Mouse (Mus musculus) hindbrain, embryonic 10.5 days (tissue): Measurements from ENCODE around the gene Aldh3a2. TPM values are rescaled to one million over a fixed set of nuclear protein-coding genes. Genes with fewer than 3 reads are reported as not detected.
A peak's percentile ranks its signal among the peaks of the same experiment; 100 is the strongest.
"Not testable (repeated sequence)": the region's sequence is repeated elsewhere in the genome, so short reads cannot be mapped to it uniquely, and the experiment has no call there.

Experiments
- DNase-seq: peaks from one replicate; pipeline ENCODE4 v3.0.0-alpha.2; 2017; ENCODE audit warnings: low spot score
- H3K27ac ChIP-seq: fragments of 300-500 bp; sonication (generic); 2 replicates; pipeline ENCODE4 v1.5.1; 2016; ENCODE audit warnings: mild to moderate bottlenecking, moderate library complexity
- H3K27me3 ChIP-seq: fragments of 300-500 bp; sonication (generic); 2 replicates; pipeline ENCODE4 v1.6.1; 2016; ENCODE audit warnings: mild to moderate bottlenecking; ENCODE audit not compliant: poor library complexity, insufficient read depth, severe bottlenecking
- H3K36me3 ChIP-seq: fragments of 300-500 bp; sonication (generic); 2 replicates; pipeline ENCODE4 v1.6.1; 2016; ENCODE audit warnings: mild to moderate bottlenecking, moderate library complexity
- H3K4me1 ChIP-seq: fragments of 300-500 bp; sonication (generic); replicated peaks from 2 replicates; pipeline ENCODE4 v1.6.1; 2016; ENCODE audit warnings: mild to moderate bottlenecking
- H3K4me3 ChIP-seq: fragments of 300-500 bp; sonication (generic); 2 replicates; pipeline ENCODE4 v1.5.1; 2016; ENCODE audit warnings: mild to moderate bottlenecking, moderate library complexity
- H3K9me3 ChIP-seq: fragments of 300-500 bp; sonication (generic); 2 replicates; pipeline ENCODE4 v1.6.1; 2016; ENCODE audit warnings: mild to moderate bottlenecking, moderate library complexity
- WGBS: fragments of 180-500 bp; shearing (Covaris S2); methylation state at CpG from one replicate; pipeline ENCODE4 v1.1.7; 2016; 5-methylcytosine and 5-hydroxymethylcytosine counted together
- polyA plus RNA-seq: library from polyadenylated mRNA; unstranded; fragments of >200 nt; fragmentation: Nextera tagmentation; extraction: Ambion mirVana; gene quantifications from 2 replicates; pipeline ENCODE4 v1.2.1, GENCODE M21; 2016

Gene Aldh3a2
- polyA plus RNA-seq, 1 experiment from 2014 or later: 23.6 TPM

DNA sequence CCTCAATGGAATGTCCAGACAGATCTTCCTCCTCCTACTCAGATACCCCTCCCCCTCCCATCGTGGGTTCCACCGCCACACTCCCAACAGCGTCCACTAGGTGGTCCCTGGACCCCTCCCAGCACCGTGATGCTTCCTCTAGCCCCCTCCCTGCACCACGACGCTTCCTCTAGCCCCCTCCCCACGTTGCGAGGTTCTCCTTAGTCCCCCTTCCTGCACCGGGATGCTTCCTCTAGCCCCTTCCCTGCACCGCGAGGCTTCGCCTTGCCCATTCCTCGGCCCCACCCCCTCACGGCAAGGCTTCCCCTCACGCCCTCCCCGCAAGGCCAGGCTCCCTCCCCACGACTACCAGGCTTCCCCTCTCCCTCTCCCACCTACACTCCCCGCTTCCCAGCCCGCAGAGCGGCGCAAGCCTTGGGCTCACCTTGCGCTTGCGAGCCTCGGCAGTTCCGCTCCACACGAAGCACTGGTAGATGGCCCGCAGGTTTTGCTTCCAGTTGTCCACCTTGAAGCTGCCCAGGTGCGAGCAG lies 92.9 kb downstream of the Aldh3a2 start:
- H3K27me3 ChIP-seq: no peaks in the 10 kb centered on the region
- peak overlapping the region; percentile 96 for H3K4me3 ChIP-seq
- peak; percentile 87 for DNase-seq
- no peaks in the 10 kb centered on the region for H3K9me3 ChIP-seq
- WGBS: under 1% methylated on average over 28 of the region's 28 CpGs
- H3K27ac ChIP-seq: peak overlapping the region; percentile 100
- peaks cover 26% of the 10 kb centered on the region for H3K4me1 ChIP-seq
- peaks cover 20% of the 10 kb centered on the region for H3K36me3 ChIP-seq

DNA sequence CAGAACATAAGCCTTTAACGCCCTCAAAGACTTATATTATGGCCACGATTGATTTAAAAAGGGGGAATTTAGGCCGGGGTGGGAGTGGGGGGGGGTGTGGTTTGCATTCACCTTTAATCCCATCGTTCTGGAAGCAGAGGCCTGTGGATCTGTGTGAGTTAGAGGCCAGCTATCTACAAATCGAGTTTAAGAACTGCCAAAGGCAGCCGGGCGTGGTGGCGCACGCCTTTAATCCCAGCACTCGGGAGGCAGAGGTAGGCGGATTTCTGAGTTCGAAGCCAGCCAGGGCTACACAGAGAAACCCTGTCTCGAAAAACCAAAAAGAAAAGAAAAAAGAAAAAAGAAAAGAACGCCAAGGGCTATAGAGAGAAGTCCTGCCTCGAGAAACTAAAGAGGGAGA lies 93.8 kb downstream of the Aldh3a2 start:
- not testable (repeated sequence) for H3K9me3 ChIP-seq, DNase-seq, H3K27me3 ChIP-seq
- H3K36me3 ChIP-seq: peaks cover 20% of the 10 kb centered on the region
- H3K27ac ChIP-seq: 0 out of 2 replicates have a peak overlapping the region, but pooled peaks have one; percentile 100
- peak overlapping the region; percentile 96 for H3K4me3 ChIP-seq
- WGBS: 41% methylated on average over 15 of the region's 15 CpGs
- H3K4me1 ChIP-seq: peaks cover 29% of the 10 kb centered on the region

Other genes with a start within 250 kb of the Aldh3a2 start
- 2.9 and 3.7 TPM in 2 replicates for gene Kcnj12, start 244.9 kb downstream of the Aldh3a2 start, polyA plus RNA-seq
- 0.73 and 1.5 TPM in 2 replicates for gene Tnfrsf13b, start 140.7 kb downstream of the Aldh3a2 start, polyA plus RNA-seq
- 206 and 255 TPM in 2 replicates for gene Usp22, start 92.4 kb downstream of the Aldh3a2 start, polyA plus RNA-seq
- gene Aldh3a1, start 59.9 kb downstream of the Aldh3a2 start, polyA plus RNA-seq: not detected in 2 replicates
- gene Slc47a2, start 75.4 kb upstream of the Aldh3a2 start, polyA plus RNA-seq: not detected in 2 replicates
- gene Slc47a1, start 110.9 kb upstream of the Aldh3a2 start, polyA plus RNA-seq: 0.05 and 0.10 TPM in 2 replicates
- gene Rnf112, start 186.7 kb upstream of the Aldh3a2 start, polyA plus RNA-seq: 0.62 and 1.1 TPM in 2 replicates
- gene Mfap4, start 218.0 kb upstream of the Aldh3a2 start, polyA plus RNA-seq: 78.2 and 88.3 TPM in 2 replicates
- 99.5 and 107 TPM in 2 replicates for gene Mapk7, start 226.9 kb upstream of the Aldh3a2 start, polyA plus RNA-seq
- 51.9 and 54.7 TPM in 2 replicates for gene B9d1, start 237.7 kb upstream of the Aldh3a2 start, polyA plus RNA-seq